Mouse (Mus musculus) layer of hippocampus, adult 18-20 months (tissue): ENCODE results near the gene Agr2. TPM values are rescaled to one million over a fixed set of nuclear protein-coding genes. Genes with fewer than 3 reads are reported as not detected.

Experiments used
- DNase-seq, 2 experiments: peaks; one replicate each; pipeline ENCODE4 v3.0.0; 2022; ENCODE audit warnings: low spot score in 2 of 2
- long read RNA-seq: library from polyadenylated mRNA; stranded (forward); transcript quantifications from one replicate; pipeline ENCODE4 v2.0.0, GENCODE M21; 2021
- total RNA-seq, 2 experiments: library from RNA; stranded (reverse); gene quantifications; 2 replicates each; pipeline ENCODE4 v1.2.3; 2021

Agr2 gene
- not detected for total RNA-seq
- long read RNA-seq, result 0 reads

DNA sequence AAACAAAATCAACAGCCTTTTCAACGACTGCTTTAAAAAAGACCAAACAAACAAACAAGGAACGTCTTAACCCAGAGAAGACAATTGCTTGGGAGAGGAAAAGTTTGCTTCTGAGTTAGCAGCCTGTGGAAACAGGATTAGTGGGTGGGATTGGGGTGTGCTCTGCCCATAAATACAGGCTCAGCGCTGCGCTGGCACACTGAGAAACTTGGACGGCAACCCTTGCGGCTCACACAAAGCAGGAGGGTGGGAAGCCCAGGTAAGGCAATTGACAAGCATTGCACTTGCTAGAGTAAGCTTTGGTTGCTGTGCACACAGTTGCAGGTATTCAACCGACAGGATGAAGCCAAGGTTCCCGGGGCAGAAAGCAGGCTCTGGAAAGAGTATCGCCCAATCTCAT lies at the start of gene Agr2:
Gene Agr2 (plus strand): TSS at position 197 of the 400 bp plus-strand sequence.
- no peak for DNase-seq

DNA sequence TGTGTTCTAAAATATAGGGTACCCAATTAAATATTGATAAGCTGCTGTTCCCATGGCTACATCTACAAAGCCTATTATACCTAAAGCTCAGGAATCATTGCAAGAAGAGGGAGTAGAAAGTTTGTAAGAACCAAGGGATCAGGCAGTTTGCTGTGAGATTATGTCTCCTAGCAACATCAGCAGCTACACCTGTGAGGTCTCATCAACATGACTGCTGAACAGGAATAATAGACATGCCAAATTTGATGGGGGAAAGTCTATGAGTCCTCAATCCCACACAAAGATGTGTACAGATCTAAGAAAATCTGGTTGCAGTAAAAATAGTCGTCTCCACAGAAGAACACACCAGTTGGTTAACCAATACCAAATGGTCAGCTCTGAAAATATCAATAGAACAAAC lies 41.0 kb upstream of the Agr2 start:
- peak in 1 of 2 experiments; percentile 37 for DNase-seq

- DNase-seq, result peak in 1 of 2 experiments; percentile 25
These were observed 35.5 kb upstream of the Agr2 start for GRCm38 (mm10) chr12:35957235-35957634.

GRCm38 (mm10) chr12:35966098-35966767 lies 26.5 kb upstream of the Agr2 start:
- no peak for DNase-seq

- no peak for DNase-seq
These were observed 26.0 kb upstream of the Agr2 start for GRCm38 (mm10) chr12:35966768-35967141.

DNA sequence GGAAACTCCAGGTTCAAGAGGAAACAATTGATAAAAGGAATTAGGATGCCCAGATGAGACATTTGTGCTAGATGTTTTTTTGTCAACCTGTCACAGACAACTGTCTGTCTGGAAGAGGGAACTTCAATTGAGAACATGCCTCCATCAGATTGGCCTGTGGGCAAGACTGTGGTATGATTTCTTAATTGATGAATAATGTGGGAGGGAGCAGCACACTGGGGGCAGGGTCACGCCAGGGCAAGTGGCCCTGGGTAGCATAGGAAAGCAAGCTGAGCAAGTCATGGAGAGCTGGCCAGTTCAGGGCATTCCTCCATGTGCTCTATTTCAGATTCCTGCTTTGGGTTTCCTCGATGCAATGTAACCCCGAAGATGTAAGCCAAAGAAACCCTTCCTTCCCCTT lies 16.8 kb upstream of the Agr2 start:
- no peak for DNase-seq

DNA sequence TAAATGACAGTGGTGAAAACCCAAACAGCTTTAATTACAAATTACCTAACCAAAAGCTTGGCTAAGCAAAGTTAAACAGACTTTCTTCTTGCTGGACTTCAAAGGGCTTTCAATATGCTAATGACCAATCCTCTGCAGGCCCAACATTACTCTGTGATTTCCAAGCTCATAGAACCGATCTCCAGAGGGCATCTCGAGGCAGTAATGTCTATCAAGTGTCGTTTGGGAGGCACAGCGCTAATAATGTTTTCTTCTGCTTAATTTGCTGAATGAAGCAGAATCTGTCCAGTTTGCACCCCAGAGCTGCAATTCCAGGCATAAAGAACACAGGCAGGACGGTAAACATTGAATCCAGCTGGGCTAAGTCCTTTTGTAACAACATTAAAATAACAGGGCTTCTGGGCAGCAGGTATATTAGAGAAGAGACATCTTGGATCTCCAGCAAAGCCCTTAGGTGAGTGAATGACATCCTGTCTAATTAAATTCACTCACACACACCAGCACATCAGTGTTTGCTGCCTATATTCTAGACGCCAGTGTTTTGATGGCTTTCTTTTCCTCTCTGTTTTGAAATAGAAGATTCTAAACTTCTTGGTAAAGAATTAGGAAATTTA lies 15.0 kb upstream of the Agr2 start:
- no peak for DNase-seq

DNA sequence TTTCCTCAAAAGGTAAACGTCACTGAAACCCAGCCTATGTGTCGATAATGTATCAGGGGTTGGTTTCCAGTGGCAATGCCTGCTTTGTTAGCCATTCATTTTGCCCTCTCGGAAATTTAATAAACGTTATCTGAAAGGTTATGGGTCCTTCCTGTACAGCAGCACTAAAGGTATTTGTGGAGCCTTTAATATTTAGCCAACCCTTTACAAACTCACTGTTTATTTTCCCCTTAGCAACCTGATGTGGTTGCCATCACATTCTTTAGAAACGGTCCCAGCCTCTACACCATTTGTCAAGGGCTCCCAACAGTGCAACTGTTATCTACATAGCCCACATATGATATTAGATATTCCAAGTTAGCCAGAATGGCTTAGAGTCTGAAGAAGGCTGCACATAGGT lies 13.1 kb upstream of the Agr2 start:
- no peak for DNase-seq

DNA sequence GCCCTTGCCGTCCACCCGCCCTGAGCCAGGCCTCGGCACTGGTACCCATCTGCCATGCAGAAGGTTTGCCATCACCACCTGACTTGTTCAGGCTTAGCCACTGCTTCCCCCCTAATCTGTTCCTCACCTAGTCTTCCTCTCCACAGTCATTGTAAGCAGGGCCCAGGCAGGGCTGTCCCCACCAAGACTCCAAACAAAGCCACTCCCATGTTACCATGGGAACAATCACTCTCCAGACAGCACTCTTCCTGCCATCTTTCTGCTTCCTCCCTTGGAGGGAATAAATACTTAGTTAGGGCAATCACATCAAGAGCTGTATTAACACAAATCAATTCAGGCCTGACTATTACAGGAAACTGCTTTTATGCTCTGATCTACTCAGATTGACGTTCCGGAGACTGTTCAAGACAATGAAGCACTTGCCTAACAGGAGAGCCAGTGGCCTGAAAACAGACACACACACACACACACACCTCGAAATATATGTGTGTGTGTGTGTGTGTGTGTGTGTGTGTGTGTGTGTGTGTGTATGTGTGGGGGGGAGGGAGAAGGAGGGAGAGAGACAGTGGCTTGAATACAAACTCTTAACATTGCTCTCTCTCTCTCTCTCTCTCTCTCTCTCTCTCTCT lies 10.9 kb upstream of the Agr2 start:
- DNase-seq, result no peak

DNA sequence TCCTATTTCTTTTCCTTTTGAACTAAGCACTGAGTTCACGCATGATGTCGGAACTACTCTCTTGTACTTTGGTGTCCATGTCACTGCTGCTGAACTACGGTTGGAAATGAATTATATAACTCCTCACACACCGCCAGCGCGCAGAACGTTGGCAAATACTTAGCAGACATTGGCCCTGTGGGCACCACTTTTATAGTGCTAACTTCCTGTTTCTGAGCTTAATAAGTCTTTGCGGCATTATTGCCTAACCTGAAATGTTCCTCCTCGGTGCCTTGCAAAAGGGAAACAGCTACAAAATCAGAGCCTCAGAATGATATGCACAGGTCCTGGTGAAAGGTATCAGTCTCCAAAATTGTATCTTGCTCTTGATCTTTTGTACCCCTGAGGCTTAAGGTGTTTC lies 9.2 kb upstream of the Agr2 start:
- DNase-seq, result no peak

DNA sequence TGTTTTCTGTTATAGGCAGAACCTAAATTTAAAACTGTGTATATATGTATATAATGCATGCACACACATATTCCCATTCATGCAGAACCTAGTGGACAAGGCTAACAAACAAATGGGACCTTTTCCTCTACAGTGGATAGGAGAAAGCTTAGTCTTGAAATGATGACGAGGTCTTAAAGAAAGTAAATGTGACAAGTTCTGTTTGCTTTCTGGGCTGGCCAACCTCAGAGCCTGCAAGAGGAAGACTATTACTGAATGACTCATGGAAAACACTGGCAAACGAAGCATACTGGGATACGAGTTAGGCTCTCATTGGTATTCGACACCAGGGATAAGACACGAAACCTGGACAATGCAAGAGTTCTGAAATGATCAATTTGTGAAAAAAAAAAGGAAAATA lies 8.0 kb upstream of the Agr2 start:
- DNase-seq, result no peak

GRCm38 (mm10) chr12:35993583-35993982 lies 876 bp downstream of the Agr2 start:
- DNase-seq, result no peak

DNA sequence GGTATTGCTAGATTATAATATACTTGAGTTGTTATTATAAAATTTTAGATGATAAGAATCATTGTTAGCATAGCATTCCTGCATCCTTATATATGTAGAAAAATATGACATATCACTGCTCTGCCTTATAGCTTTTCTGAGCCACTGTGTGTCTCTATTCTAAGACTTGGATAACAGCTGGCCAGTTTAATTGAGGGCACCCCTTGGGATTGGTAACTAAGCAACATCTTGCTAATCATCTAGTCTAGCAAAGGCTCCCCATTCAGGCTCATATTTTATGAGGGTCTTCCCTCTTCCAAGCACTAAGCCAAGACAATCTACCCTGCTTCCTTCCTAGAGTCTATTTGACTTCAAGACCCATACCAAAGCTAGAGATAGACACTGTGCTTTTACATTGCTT lies 1.4 kb downstream of the Agr2 start:
- DNase-seq, result no peak

- peak in 1 of 2 experiments; percentile 51 for DNase-seq
These were observed 3.1 kb downstream of the Agr2 start for GRCm38 (mm10) chr12:35995799-35996198.

- DNase-seq, result no peak
These were observed 12.0 kb downstream of the Agr2 start for GRCm38 (mm10) chr12:36004714-36005113.

DNA sequence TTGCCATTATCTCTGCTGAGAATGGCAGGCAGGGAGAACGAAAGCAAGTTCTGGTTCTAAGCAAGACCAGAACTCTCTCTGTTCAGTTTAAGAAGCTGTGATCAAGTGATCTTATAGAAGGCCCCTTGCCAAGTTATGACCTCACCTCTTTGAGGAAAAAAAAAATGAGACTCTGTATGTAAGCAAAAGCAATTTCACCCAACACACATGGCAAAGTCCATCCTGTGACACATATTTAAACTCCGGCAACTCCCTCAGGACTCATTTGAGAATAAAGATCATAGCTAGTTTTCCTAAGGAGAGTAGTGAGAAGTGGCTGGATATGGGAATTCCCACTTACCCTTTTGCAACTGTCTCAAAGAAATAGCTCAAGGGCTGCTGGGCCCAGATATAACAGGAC lies 14.9 kb downstream of the Agr2 start:
- DNase-seq, result no peak

GRCm38 (mm10) chr12:36008364-36009047 lies 15.8 kb downstream of the Agr2 start:
- no peak for DNase-seq

- DNase-seq, result no peak
These were observed 20.7 kb downstream of the Agr2 start for GRCm38 (mm10) chr12:36013216-36013910.

DNA sequence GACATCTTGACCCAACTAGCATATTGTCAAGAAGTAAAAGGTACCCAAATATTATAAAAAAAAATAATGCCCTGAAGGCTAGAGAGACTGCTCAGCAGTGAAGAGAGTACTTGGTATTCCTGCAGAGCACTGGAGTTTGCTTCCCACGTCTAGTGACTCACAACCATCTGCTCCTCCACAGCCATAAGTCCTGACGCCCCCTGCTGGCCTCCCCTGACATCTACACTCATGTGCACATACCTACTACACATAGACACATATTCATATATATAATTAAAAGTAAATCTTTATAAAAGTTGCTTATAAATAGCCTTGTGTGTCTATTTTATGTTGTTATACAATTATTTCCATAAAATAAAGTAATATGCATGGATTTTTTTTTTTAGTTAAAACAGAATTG lies 25.1 kb downstream of the Agr2 start:
- no peak for DNase-seq

DNA sequence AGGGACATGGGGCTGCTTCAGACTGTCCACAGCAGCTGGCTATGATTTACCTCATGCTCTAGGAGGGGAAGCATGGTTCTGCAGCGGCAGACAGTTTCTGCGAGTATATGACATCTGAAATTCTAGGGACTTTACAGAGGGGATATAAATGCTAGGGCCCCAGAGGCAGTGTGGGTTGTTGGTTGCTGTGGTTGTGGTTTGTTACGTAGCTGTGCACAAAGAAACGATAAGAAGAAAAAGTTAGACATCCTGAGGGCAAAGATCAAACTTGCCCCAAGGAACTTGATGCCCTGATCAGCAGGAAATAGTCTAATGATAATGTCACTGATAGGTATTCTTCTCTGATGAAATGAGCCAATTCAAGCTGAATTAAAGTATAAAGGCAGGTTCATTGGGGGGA lies 26.9 kb downstream of the Agr2 start:
- DNase-seq, result no peak

DNA sequence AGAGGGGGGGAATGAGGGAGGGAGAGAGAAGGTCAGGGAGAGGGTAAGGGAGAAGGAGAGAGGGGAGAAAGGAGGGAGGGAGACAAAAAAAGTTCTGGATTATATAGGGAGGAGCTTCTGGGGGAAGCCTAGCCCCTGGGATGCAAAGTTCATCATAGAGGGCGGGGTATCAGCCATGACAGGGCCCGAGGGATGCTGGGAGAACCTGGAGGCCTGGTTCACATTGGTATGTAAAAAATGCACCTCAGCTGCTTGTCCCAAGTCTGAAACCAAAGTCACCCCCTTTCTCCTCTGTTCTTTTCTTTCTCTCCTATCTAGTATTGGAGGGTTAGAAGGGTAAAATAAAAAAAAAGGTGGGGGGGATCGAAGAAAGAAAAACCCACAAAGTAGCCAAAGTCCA lies 27.4 kb downstream of the Agr2 start:
- no peak for DNase-seq

DNA sequence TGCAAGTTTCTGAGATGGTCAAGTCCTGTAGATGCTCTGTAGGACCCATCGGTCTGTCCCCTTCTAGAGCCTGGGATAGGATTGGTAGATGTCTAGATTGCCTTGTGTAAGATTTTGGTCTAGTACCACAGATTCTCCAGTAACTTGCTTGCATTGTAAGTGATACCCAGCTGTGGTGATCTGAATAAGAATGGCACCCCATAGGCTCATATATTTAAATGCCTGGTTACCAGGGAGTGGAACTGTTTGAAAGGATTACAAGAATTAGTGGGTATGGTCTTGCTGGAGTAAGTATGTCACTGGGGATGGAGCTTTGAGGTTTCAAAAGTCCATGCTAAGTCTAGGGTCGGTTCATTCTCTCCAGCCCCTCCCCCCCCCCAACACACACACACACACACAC lies 28.0 kb downstream of the Agr2 start:
- no peak for DNase-seq
